Mouse (Mus musculus): Measurements from ENCODE around the gene Piezo1. TPM values are rescaled to one million over a fixed set of nuclear protein-coding genes. Genes with fewer than 3 reads are reported as not detected.
"Not testable (repeated sequence)": the region's sequence is repeated elsewhere in the genome, so short reads cannot be mapped to it uniquely, and the experiment has no call there.

Piezo1 gene
- polyA plus RNA-seq, 1 experiment from 2014 or later = 15.5 TPM

DNA sequence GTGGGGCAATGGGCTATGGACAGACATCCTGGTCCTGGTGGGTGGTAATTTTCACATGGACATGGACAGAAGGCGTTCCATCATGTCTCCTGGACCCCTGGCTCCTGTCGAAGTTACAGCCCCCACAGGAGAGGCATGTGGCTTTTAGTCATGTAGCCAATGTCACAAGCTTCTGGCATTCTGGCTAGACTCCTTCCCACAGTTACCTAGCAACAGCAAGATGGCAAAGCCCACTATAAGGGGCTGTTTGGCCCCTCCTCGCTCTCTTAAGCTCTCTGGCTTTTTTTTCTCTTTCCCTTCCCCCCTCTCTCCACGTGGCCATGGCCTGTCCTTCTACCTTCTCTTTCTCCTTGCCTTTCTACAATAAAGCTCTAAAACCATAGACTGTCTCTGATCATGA lies 22.0 kb upstream of the Piezo1 start:
- not testable (repeated sequence) for H3K4me2 ChIP-seq (ENCODE audit: low read depth, low read length); H3K9me3 ChIP-seq (replicated peaks; ENCODE audit: control insufficient read depth, low read length); H3K27ac ChIP-seq (ENCODE audit: low read length); ATAC-seq (ENCODE audit: low read depth); H3K27me3 ChIP-seq (ENCODE audit: control insufficient read depth, insufficient read depth, low read depth, low read length); H3K9ac ChIP-seq (ENCODE audit: low read depth, low read length); H3K4me3 ChIP-seq (ENCODE audit: low read depth, low read length)
- WGBS (ENCODE audit: insufficient replicate concordance) = 66% methylated on average over 4 of the region's 4 CpGs
- Histone ChIP-seq H3K4me1 (ENCODE audit: control insufficient read depth, low read depth, low read length) (peaks cover 67% of the 10 kb centered on the region), H3K36me3 (ENCODE audit: control insufficient read depth, insufficient read depth) (peaks cover 35% of the 10 kb centered on the region)

DNA sequence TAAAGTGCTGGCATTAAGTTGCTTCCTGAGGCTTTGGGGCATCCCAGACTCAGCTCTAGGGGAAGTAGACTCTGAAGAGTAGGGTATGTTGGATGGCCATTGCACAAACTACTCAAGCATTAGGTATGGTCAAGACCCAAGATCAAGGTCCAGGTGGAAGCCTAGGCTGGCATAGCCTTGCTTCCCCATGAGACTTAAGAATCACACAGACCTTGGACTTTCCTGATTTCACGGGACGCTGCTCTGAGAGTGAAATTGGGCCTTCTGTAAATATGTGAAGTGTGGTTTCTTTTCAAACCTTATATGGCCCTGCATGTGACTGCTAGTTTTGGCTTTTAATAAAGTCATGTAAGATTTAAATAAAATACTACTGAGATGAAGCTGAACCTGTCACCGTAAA lies 21.6 kb upstream of the Piezo1 start:
- Histone ChIP-seq H3K27me3 (ENCODE audit: control insufficient read depth, insufficient read depth, low read depth, low read length) (no peaks in the 10 kb centered on the region), H3K4me2 (ENCODE audit: low read depth, low read length) (no peak overlapping the region), H3K27ac (ENCODE audit: low read length) (no peak overlapping the region), H3K9ac (ENCODE audit: low read depth, low read length) (no peak overlapping the region), H3K9me3 (replicated peaks; ENCODE audit: control insufficient read depth, low read length) (no peaks in the 10 kb centered on the region), H3K4me3 (ENCODE audit: low read depth, low read length) (no peak overlapping the region), H3K4me1 (ENCODE audit: control insufficient read depth, low read depth, low read length) (peaks cover 67% of the 10 kb centered on the region), H3K36me3 (ENCODE audit: control insufficient read depth, insufficient read depth) (peaks cover 35% of the 10 kb centered on the region)
- 91% methylated on average over 3 of the region's 3 CpGs for WGBS (ENCODE audit: insufficient replicate concordance)
- ATAC-seq (ENCODE audit: low read depth) = no peak

GRCm38 (mm10) chr8:122571750-122572267 lies 20.7 kb upstream of the Piezo1 start:
- ATAC-seq (ENCODE audit: low read depth) = no peak
- Histone ChIP-seq H3K9ac (ENCODE audit: low read depth, low read length) (no peak overlapping the region), H3K27me3 (ENCODE audit: control insufficient read depth, insufficient read depth, low read depth, low read length) (no peaks in the 10 kb centered on the region), H3K27ac (ENCODE audit: low read length) (no peak overlapping the region), H3K4me1 (ENCODE audit: control insufficient read depth, low read depth, low read length) (peaks cover 67% of the 10 kb centered on the region), H3K4me2 (ENCODE audit: low read depth, low read length) (no peak overlapping the region), H3K9me3 (replicated peaks; ENCODE audit: control insufficient read depth, low read length) (no peaks in the 10 kb centered on the region), H3K36me3 (ENCODE audit: control insufficient read depth, insufficient read depth) (peaks cover 35% of the 10 kb centered on the region), H3K4me3 (ENCODE audit: low read depth, low read length) (no peak overlapping the region)
- 84% methylated on average over 17 of the region's 17 CpGs for WGBS (ENCODE audit: insufficient replicate concordance)

DNA sequence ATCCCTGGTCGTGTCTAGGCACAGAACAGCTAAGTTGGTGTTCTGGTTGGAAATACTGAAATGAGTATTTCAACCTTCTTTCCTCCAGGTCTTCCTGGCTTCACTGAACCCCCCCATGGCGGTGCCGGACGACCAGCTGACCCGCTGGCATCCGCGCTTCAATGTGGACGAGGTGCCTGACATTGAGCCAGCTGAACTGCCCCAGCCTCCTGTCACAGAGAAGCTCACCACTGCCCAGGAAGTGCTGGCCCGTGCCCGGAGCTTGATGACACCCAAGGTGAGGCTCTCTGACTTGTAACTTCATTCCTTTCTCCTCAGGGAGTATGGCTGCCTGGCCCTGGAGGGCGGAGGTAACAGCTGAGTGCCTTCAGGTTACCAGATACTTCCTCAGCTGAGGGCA lies 20.0 kb upstream of the Piezo1 start:
- no peak overlapping the region for H3K4me3 ChIP-seq (ENCODE audit: low read depth, low read length)
- H3K27me3 ChIP-seq (ENCODE audit: control insufficient read depth, insufficient read depth, low read depth, low read length) = no peaks in the 10 kb centered on the region
- ATAC-seq (ENCODE audit: low read depth) = no peak
- no peaks in the 10 kb centered on the region for H3K9me3 ChIP-seq (replicated peaks; ENCODE audit: control insufficient read depth, low read length)
- WGBS (ENCODE audit: insufficient replicate concordance) = 92% methylated on average over 11 of the region's 11 CpGs
- H3K9ac ChIP-seq (ENCODE audit: low read depth, low read length) = no peak overlapping the region
- no peak overlapping the region for H3K27ac ChIP-seq (ENCODE audit: low read length)
- H3K36me3 ChIP-seq (ENCODE audit: control insufficient read depth, insufficient read depth) = peaks cover 35% of the 10 kb centered on the region
- H3K4me1 ChIP-seq (ENCODE audit: control insufficient read depth, low read depth, low read length) = peaks cover 70% of the 10 kb centered on the region
- no peak overlapping the region for H3K4me2 ChIP-seq (ENCODE audit: low read depth, low read length)

DNA sequence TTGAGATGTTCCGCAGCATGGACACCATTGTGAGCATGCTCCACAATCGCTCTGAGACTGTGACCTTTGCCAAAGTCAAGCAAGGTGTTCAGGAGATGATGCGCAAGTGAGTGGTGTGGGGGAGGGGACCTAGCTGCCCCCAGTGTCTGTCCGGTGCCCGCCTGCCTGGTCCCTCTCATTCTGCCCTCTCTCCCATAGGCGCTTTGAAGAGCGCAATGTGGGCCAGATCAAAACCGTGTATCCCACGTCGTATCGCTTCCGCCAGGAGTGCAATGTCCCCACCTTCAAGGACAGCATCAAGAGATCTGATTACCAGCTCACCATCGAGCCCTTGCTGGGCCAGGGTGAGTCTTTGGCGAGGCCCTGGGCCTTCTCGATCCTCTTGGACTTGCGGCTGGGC lies 18.9 kb upstream of the Piezo1 start:
- Histone ChIP-seq H3K4me1 (ENCODE audit: control insufficient read depth, low read depth, low read length) (peaks cover 59% of the 10 kb centered on the region), H3K9me3 (replicated peaks; ENCODE audit: control insufficient read depth, low read length) (no peaks in the 10 kb centered on the region), H3K4me2 (ENCODE audit: low read depth, low read length) (peak overlapping the region; percentile 95), H3K36me3 (ENCODE audit: control insufficient read depth, insufficient read depth) (peaks cover 35% of the 10 kb centered on the region), H3K27me3 (ENCODE audit: control insufficient read depth, insufficient read depth, low read depth, low read length) (no peaks in the 10 kb centered on the region), H3K9ac (ENCODE audit: low read depth, low read length) (no peak overlapping the region), H3K27ac (ENCODE audit: low read length) (no peak overlapping the region), H3K4me3 (ENCODE audit: low read depth, low read length) (peak overlapping the region; percentile 94)
- no peak for ATAC-seq (ENCODE audit: low read depth)
- WGBS (ENCODE audit: insufficient replicate concordance) = 89% methylated on average over 16 of the region's 16 CpGs

DNA sequence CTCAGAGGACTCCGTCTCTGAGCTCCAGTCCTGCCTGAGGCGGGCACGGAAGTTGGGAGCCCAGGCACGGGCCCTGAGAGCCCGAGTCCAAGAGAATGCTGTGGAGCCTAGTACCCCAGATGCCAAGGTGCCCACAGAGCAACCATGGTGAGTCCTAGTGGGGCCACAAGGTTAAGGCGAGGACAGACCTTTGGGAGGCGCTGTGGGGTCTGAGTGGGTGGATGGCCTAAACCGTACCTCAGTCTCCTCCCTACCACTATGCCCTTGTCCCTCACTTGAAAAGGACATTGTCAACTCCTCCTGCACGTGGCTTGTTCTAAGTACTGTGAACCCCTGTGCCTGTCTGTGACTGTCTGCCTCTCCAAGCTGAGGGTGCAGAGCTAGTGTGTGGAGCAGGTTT lies 18.2 kb upstream of the Piezo1 start:
- H3K36me3 ChIP-seq (ENCODE audit: control insufficient read depth, insufficient read depth) = peaks cover 35% of the 10 kb centered on the region
- peak overlapping the region; percentile 88; the same call in 1 of the 2 replicates for H3K27ac ChIP-seq (ENCODE audit: low read length)
- H3K27me3 ChIP-seq (ENCODE audit: control insufficient read depth, insufficient read depth, low read depth, low read length) = no peaks in the 10 kb centered on the region
- 41% methylated on average over 9 of the region's 9 CpGs for WGBS (ENCODE audit: insufficient replicate concordance)
- H3K4me3 ChIP-seq (ENCODE audit: low read depth, low read length) = peak overlapping the region; percentile 94
- ATAC-seq (ENCODE audit: low read depth) = no peak
- peak overlapping the region; percentile 95 for H3K9ac ChIP-seq (ENCODE audit: low read depth, low read length)
- no peaks in the 10 kb centered on the region for H3K9me3 ChIP-seq (replicated peaks; ENCODE audit: control insufficient read depth, low read length)
- H3K4me1 ChIP-seq (ENCODE audit: control insufficient read depth, low read depth, low read length) = peaks cover 52% of the 10 kb centered on the region
- peak overlapping the region; percentile 95 for H3K4me2 ChIP-seq (ENCODE audit: low read depth, low read length)

GRCm38 (mm10) chr8:122568881-122569309 lies 17.8 kb upstream of the Piezo1 start:
- no peaks in the 10 kb centered on the region for H3K9me3 ChIP-seq (replicated peaks; ENCODE audit: control insufficient read depth, low read length)
- 15% methylated on average over 10 of the region's 10 CpGs for WGBS (ENCODE audit: insufficient replicate concordance)
- H3K4me3 ChIP-seq (ENCODE audit: low read depth, low read length) = peak overlapping the region; percentile 94
- no peaks in the 10 kb centered on the region for H3K27me3 ChIP-seq (ENCODE audit: control insufficient read depth, insufficient read depth, low read depth, low read length)
- no peak for ATAC-seq (ENCODE audit: low read depth)
- peaks cover 48% of the 10 kb centered on the region for H3K4me1 ChIP-seq (ENCODE audit: control insufficient read depth, low read depth, low read length)
- peak overlapping the region; percentile 95 for H3K4me2 ChIP-seq (ENCODE audit: low read depth, low read length)
- H3K36me3 ChIP-seq (ENCODE audit: control insufficient read depth, insufficient read depth) = peaks cover 35% of the 10 kb centered on the region
- peak overlapping the region; percentile 88; the same call in 1 of the 2 replicates for H3K27ac ChIP-seq (ENCODE audit: low read length)
- H3K9ac ChIP-seq (ENCODE audit: low read depth, low read length) = peak overlapping the region; percentile 95

GRCm38 (mm10) chr8:122568109-122568504 lies 17.0 kb upstream of the Piezo1 start:
- under 1% methylated on average over 34 of the region's 34 CpGs for WGBS (ENCODE audit: insufficient replicate concordance)
- H3K27me3 ChIP-seq (ENCODE audit: control insufficient read depth, insufficient read depth, low read depth, low read length) = no peaks in the 10 kb centered on the region

GRCm38 (mm10) chr8:122567361-122568108 lies 16.4 kb upstream of the Piezo1 start, which contains the start of gene Cdt1:
TSS of gene Cdt1 (plus strand) at chr8:122568015.
- H3K4me3 ChIP-seq (ENCODE audit: low read depth, low read length) = peak within 1 kb of the TSS; percentile 94
- H3K4me2 ChIP-seq (ENCODE audit: low read depth, low read length) = peak within 1 kb of the TSS; percentile 95
- H3K27ac ChIP-seq (ENCODE audit: low read length) = peak within 1 kb of the TSS; percentile 91
- peaks cover 32% of the 10 kb centered on the region for H3K36me3 ChIP-seq (ENCODE audit: control insufficient read depth, insufficient read depth)
- peak within 1 kb of the TSS; percentile 95 for H3K9ac ChIP-seq (ENCODE audit: low read depth, low read length)
- no peaks in the 10 kb centered on the region for H3K9me3 ChIP-seq (replicated peaks; ENCODE audit: control insufficient read depth, low read length)
- WGBS (ENCODE audit: insufficient replicate concordance) = under 1% methylated on average over 62 of the region's 62 CpGs
- H3K27me3 ChIP-seq (ENCODE audit: control insufficient read depth, insufficient read depth, low read depth, low read length) = no peaks in the 10 kb centered on the region
- peak; percentile 95 for ATAC-seq (ENCODE audit: low read depth)
- peaks cover 36% of the 10 kb centered on the region for H3K4me1 ChIP-seq (ENCODE audit: control insufficient read depth, low read depth, low read length)

More at GRCm38 (mm10) chr8:122568109-122568504, 17.0 kb upstream of the Piezo1 start:
- H3K27ac ChIP-seq (ENCODE audit: low read length) = peak overlapping the region; percentile 88
- peaks cover 35% of the 10 kb centered on the region for H3K36me3 ChIP-seq (ENCODE audit: control insufficient read depth, insufficient read depth)
- no peaks in the 10 kb centered on the region for H3K9me3 ChIP-seq (replicated peaks; ENCODE audit: control insufficient read depth, low read length)
- peaks cover 40% of the 10 kb centered on the region for H3K4me1 ChIP-seq (ENCODE audit: control insufficient read depth, low read depth, low read length)
- ATAC-seq (ENCODE audit: low read depth) = peak; percentile 30
- H3K4me2 ChIP-seq (ENCODE audit: low read depth, low read length) = peak overlapping the region; percentile 95
- H3K9ac ChIP-seq (ENCODE audit: low read depth, low read length) = peak overlapping the region; percentile 95
- peak overlapping the region; percentile 94 for H3K4me3 ChIP-seq (ENCODE audit: low read depth, low read length)

Data from liver, embryonic 16.5 days (tissue).